Mouse (Mus musculus) testis, adult 2 months (tissue): ENCODE measurements around the gene Gm37240.

Experiments used
- CTCF ChIP-seq: fragments of 200-500 bp; IDR thresholded peaks from 2 replicates; pipeline ENCODE4 v1.5.1; 2012; ENCODE audit warnings: low read depth, mild to moderate bottlenecking, inconsistent platforms, low read length, moderate library complexity; ENCODE audit not compliant: control insufficient read depth, insufficient read depth, insufficient replicate concordance
- POLR2A ChIP-seq: fragments of 200-500 bp; IDR thresholded peaks from 2 replicates; pipeline ENCODE4 v1.6.1; 2012; ENCODE audit warnings: low read depth, mild to moderate bottlenecking, inconsistent platforms, low read length, moderate library complexity; ENCODE audit not compliant: control insufficient read depth

DNA sequence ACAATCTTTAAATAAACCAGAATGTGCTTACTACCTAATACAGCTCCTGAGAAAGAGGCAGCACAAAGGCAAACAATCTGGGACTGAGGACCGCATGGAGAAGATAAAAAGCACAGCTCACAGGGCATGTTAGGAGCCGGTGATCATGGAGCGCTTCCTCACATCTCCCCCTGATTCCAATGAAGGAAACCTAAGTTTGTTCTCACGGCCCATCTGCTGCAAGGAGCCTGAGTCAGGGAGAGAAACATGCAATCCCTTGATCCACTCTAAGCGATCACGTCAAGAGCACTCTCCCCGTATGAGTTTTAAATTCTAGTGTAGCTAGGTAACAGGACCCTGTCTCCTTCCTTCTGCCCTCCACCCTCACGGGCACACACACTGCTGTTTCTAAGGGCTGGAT is 210.2 kb downstream of the Gm37240 start:
- TF ChIP-seq POLR2A, result no peak
- no peak for TF ChIP-seq CTCF
